Mouse (Mus musculus): Measurements from ENCODE around the gene Zfp281. TPM values are rescaled to one million over a fixed set of nuclear protein-coding genes. Genes with fewer than 3 reads are reported as not detected.

The Zfp281 gene
- 26.6 and 27.9 TPM in 2 replicates for polyA plus RNA-seq (2015; fragmentation: Nextera tagmentation; extraction: Ambion mirVana)

- no peaks in the 10 kb centered on the region for H3K9me3 ChIP-seq (replicated peaks)
- H3K36me3 ChIP-seq (ENCODE audit: poor library complexity, severe bottlenecking): peaks cover 30% of the 10 kb centered on the region
- H3K27me3 ChIP-seq: no peaks in the 10 kb centered on the region
- 2% methylated on average over 45 of the region's 45 CpGs for WGBS
- peak within 1 kb of the TSS; percentile 92 for H3K4me3 ChIP-seq
- H3K9ac ChIP-seq: peak within 1 kb of the TSS; percentile 96
- H3K4me1 ChIP-seq: peaks cover 36% of the 10 kb centered on the region
- peak within 1 kb of the TSS; percentile 90 for H3K4me2 ChIP-seq
- ATAC-seq: peak; percentile 99
- peak within 1 kb of the TSS; percentile 93 for H3K27ac ChIP-seq
These were observed at the start of gene Zfp281 for GRCm38 (mm10) chr1:136624146-136625018. TSS of gene Zfp281 (plus strand) at chr1:136624901.

GRCm38 (mm10) chr1:136577890-136578663, 46.6 kb upstream of the Zfp281 start:
- no peaks in the 10 kb centered on the region for H3K9me3 ChIP-seq (replicated peaks)
- peaks cover 10% of the 10 kb centered on the region; the same call in 1 of the 2 replicates for H3K27me3 ChIP-seq
- no peak overlapping the region for H3K4me3 ChIP-seq
- no peak overlapping the region for H3K27ac ChIP-seq
- H3K36me3 ChIP-seq (ENCODE audit: poor library complexity, severe bottlenecking): no peaks in the 10 kb centered on the region
- H3K9ac ChIP-seq: no peak overlapping the region
- H3K4me2 ChIP-seq: no peak overlapping the region
- no peaks in the 10 kb centered on the region for H3K4me1 ChIP-seq
- WGBS: 41% methylated on average over 16 of the region's 16 CpGs
- no peak for ATAC-seq

GRCm38 (mm10) chr1:136579360-136579759, 45.3 kb upstream of the Zfp281 start:
- no peak overlapping the region for H3K27ac ChIP-seq
- WGBS: 86% methylated on average over 14 of the region's 14 CpGs

GRCm38 (mm10) chr1:136580266-136580665, 44.4 kb upstream of the Zfp281 start:
- Histone ChIP-seq H3K4me1 (peaks cover 8% of the 10 kb centered on the region; the same call in 1 of the 2 replicates), H3K4me3 (no peak overlapping the region), H3K9me3 (replicated peaks) (no peaks in the 10 kb centered on the region), H3K4me2 (no peak overlapping the region), H3K27ac (no peak overlapping the region), H3K27me3 (peaks cover 10% of the 10 kb centered on the region; the same call in 1 of the 2 replicates), H3K9ac (no peak overlapping the region), H3K36me3 (ENCODE audit: poor library complexity, severe bottlenecking) (no peaks in the 10 kb centered on the region)
- ATAC-seq: no peak
- WGBS: 92% methylated on average over 8 of the region's 8 CpGs

More at GRCm38 (mm10) chr1:136579360-136579759, 45.3 kb upstream of the Zfp281 start:
- Histone ChIP-seq H3K4me3 (no peak overlapping the region), H3K27me3 (peaks cover 10% of the 10 kb centered on the region; the same call in 1 of the 2 replicates), H3K9ac (no peak overlapping the region), H3K9me3 (replicated peaks) (no peaks in the 10 kb centered on the region), H3K36me3 (ENCODE audit: poor library complexity, severe bottlenecking) (no peaks in the 10 kb centered on the region), H3K4me1 (peaks cover 6% of the 10 kb centered on the region; the same call in 1 of the 2 replicates), H3K4me2 (no peak overlapping the region)
- ATAC-seq: no peak

- no peak for ATAC-seq
- no peaks in the 10 kb centered on the region for H3K36me3 ChIP-seq (ENCODE audit: poor library complexity, severe bottlenecking)
- no peak overlapping the region for H3K4me3 ChIP-seq
- peaks cover 8% of the 10 kb centered on the region; the same call in 1 of the 2 replicates for H3K4me1 ChIP-seq
- H3K27me3 ChIP-seq: peaks cover 10% of the 10 kb centered on the region; the same call in 1 of the 2 replicates
- H3K9me3 ChIP-seq (replicated peaks): no peaks in the 10 kb centered on the region
- no peak overlapping the region for H3K9ac ChIP-seq
- H3K27ac ChIP-seq: no peak overlapping the region
- 92% methylated on average over 8 of the region's 8 CpGs for WGBS
- no peak overlapping the region for H3K4me2 ChIP-seq
These were observed 42.9 kb upstream of the Zfp281 start for GRCm38 (mm10) chr1:136581841-136582240.

GRCm38 (mm10) chr1:136587761-136588405, 36.8 kb upstream of the Zfp281 start:
- no peak for ATAC-seq
- no peak overlapping the region for H3K4me3 ChIP-seq
- H3K9me3 ChIP-seq (replicated peaks): no peaks in the 10 kb centered on the region
- no peak overlapping the region for H3K27ac ChIP-seq
- H3K9ac ChIP-seq: no peak overlapping the region
- H3K36me3 ChIP-seq (ENCODE audit: poor library complexity, severe bottlenecking): no peaks in the 10 kb centered on the region
- H3K27me3 ChIP-seq: peaks cover 4% of the 10 kb centered on the region
- peaks cover 18% of the 10 kb centered on the region for H3K4me1 ChIP-seq
- H3K4me2 ChIP-seq: no peak overlapping the region
- WGBS: 83% methylated on average over 13 of the region's 13 CpGs

GRCm38 (mm10) chr1:136588908-136589307, 35.8 kb upstream of the Zfp281 start:
- Histone ChIP-seq H3K36me3 (ENCODE audit: poor library complexity, severe bottlenecking) (no peaks in the 10 kb centered on the region), H3K4me2 (peak overlapping the region; percentile 43), H3K27me3 (peaks cover 3% of the 10 kb centered on the region; the same call in 1 of the 2 replicates), H3K9ac (0 out of 2 replicates have a peak overlapping the region, but pooled peaks have one; percentile 13), H3K27ac (no peak overlapping the region), H3K4me1 (peaks cover 16% of the 10 kb centered on the region), H3K9me3 (replicated peaks) (no peaks in the 10 kb centered on the region), H3K4me3 (no peak overlapping the region)
- peak; percentile 51; the same call in 1 of the 2 replicates for ATAC-seq
- 16% methylated on average over 9 of the region's 9 CpGs for WGBS

- Histone ChIP-seq H3K4me3 (no peak overlapping the region), H3K27me3 (peaks cover under 1% of the 10 kb centered on the region; the same call in 1 of the 2 replicates), H3K27ac (no peak overlapping the region), H3K4me2 (no peak overlapping the region), H3K9ac (no peak overlapping the region), H3K9me3 (replicated peaks) (no peaks in the 10 kb centered on the region), H3K4me1 (peaks cover 10% of the 10 kb centered on the region), H3K36me3 (ENCODE audit: poor library complexity, severe bottlenecking) (no peaks in the 10 kb centered on the region)
- 90% methylated on average over 2 of the region's 2 CpGs for WGBS
- ATAC-seq: no peak
These were observed 32.0 kb upstream of the Zfp281 start for GRCm38 (mm10) chr1:136592741-136593140.

GRCm38 (mm10) chr1:136594235-136594850, 30.4 kb upstream of the Zfp281 start:
- 83% methylated on average over 5 of the region's 5 CpGs for WGBS
- H3K4me3 ChIP-seq: no peak overlapping the region
- H3K9me3 ChIP-seq (replicated peaks): no peaks in the 10 kb centered on the region
- H3K27ac ChIP-seq: no peak overlapping the region
- 0 out of 2 replicates have a peak, but pooled peaks cover under 1% of the 10 kb centered on the region for H3K4me1 ChIP-seq
- no peaks in the 10 kb centered on the region for H3K36me3 ChIP-seq (ENCODE audit: poor library complexity, severe bottlenecking)
- ATAC-seq: no peak
- H3K4me2 ChIP-seq: no peak overlapping the region
- no peak overlapping the region for H3K9ac ChIP-seq
- H3K27me3 ChIP-seq: no peaks in the 10 kb centered on the region

- no peaks in the 10 kb centered on the region for H3K4me1 ChIP-seq
- H3K27ac ChIP-seq: no peak overlapping the region
- 93% methylated on average over 2 of the region's 2 CpGs for WGBS
- no peak overlapping the region for H3K4me3 ChIP-seq
- H3K9ac ChIP-seq: no peak overlapping the region
- no peaks in the 10 kb centered on the region for H3K36me3 ChIP-seq (ENCODE audit: poor library complexity, severe bottlenecking)
- no peaks in the 10 kb centered on the region for H3K27me3 ChIP-seq
- H3K9me3 ChIP-seq (replicated peaks): no peaks in the 10 kb centered on the region
- no peak for ATAC-seq
- H3K4me2 ChIP-seq: no peak overlapping the region
These were observed 27.9 kb upstream of the Zfp281 start for GRCm38 (mm10) chr1:136596821-136597220.

GRCm38 (mm10) chr1:136598286-136598685, 26.4 kb upstream of the Zfp281 start:
- Histone ChIP-seq H3K9ac (no peak overlapping the region), H3K4me2 (no peak overlapping the region), H3K36me3 (ENCODE audit: poor library complexity, severe bottlenecking) (no peaks in the 10 kb centered on the region), H3K27ac (no peak overlapping the region), H3K4me1 (no peaks in the 10 kb centered on the region), H3K9me3 (replicated peaks) (no peaks in the 10 kb centered on the region), H3K27me3 (no peaks in the 10 kb centered on the region), H3K4me3 (no peak overlapping the region)
- WGBS: 61% methylated on average over 5 of the region's 5 CpGs
- ATAC-seq: no peak

Measured in forebrain, embryonic 13.5 days (tissue).